Mouse (Mus musculus): ENCODE data around the gene Rps6ka5. TPM values are rescaled to one million over a fixed set of nuclear protein-coding genes. Genes with fewer than 3 reads are reported as not detected.

Gene Rps6ka5
- polyA plus RNA-seq, 1 experiment from 2014 or later = 4.8 TPM

- H3K4me1 ChIP-seq (ENCODE audit: control insufficient read depth, insufficient read depth, low read length) = no peaks in the 10 kb centered on the region
- no peak overlapping the region for H3K9ac ChIP-seq (ENCODE audit: low read depth, low read length)
- DNase-seq (ENCODE audit: low spot score) = peak; percentile 41
- no peak for ATAC-seq (ENCODE audit: low read depth)
- H3K9me3 ChIP-seq (ENCODE audit: control insufficient read depth, low read length) = no peaks in the 10 kb centered on the region
- H3K36me3 ChIP-seq (ENCODE audit: control insufficient read depth, insufficient read depth, low read length) = peaks cover 10% of the 10 kb centered on the region; the same call in 1 of the 2 replicates
- WGBS = 54% methylated on average over 2 of the region's 2 CpGs
- H3K4me2 ChIP-seq (ENCODE audit: low read depth, low read length) = no peak overlapping the region
- no peak overlapping the region for H3K4me3 ChIP-seq (ENCODE audit: low read depth, low read length)
- H3K27me3 ChIP-seq (replicated peaks; ENCODE audit: control insufficient read depth, insufficient read depth, low read length) = no peaks in the 10 kb centered on the region
- no peak overlapping the region for H3K27ac ChIP-seq (replicated peaks; ENCODE audit: low read depth, low read length)
Measured at GRCm38 (mm10) chr12:100578291-100578690, 148.5 kb downstream of the Rps6ka5 start.

- 83% methylated on average over 3 of the region's 3 CpGs for WGBS
- Histone ChIP-seq H3K4me1 (ENCODE audit: control insufficient read depth, insufficient read depth, low read length) (no peaks in the 10 kb centered on the region), H3K9ac (ENCODE audit: low read depth, low read length) (no peak overlapping the region), H3K4me2 (ENCODE audit: low read depth, low read length) (no peak overlapping the region), H3K4me3 (ENCODE audit: low read depth, low read length) (no peak overlapping the region), H3K27ac (replicated peaks; ENCODE audit: low read depth, low read length) (no peak overlapping the region), H3K36me3 (ENCODE audit: control insufficient read depth, insufficient read depth, low read length) (0 out of 2 replicates have a peak, but pooled peaks cover 11% of the 10 kb centered on the region), H3K9me3 (ENCODE audit: control insufficient read depth, low read length) (no peaks in the 10 kb centered on the region), H3K27me3 (replicated peaks; ENCODE audit: control insufficient read depth, insufficient read depth, low read length) (no peaks in the 10 kb centered on the region)
- DNase-seq (ENCODE audit: low spot score) (no peak), ATAC-seq (ENCODE audit: low read depth) (no peak)
Measured at GRCm38 (mm10) chr12:100575739-100576138, 151.0 kb downstream of the Rps6ka5 start.

DNA sequence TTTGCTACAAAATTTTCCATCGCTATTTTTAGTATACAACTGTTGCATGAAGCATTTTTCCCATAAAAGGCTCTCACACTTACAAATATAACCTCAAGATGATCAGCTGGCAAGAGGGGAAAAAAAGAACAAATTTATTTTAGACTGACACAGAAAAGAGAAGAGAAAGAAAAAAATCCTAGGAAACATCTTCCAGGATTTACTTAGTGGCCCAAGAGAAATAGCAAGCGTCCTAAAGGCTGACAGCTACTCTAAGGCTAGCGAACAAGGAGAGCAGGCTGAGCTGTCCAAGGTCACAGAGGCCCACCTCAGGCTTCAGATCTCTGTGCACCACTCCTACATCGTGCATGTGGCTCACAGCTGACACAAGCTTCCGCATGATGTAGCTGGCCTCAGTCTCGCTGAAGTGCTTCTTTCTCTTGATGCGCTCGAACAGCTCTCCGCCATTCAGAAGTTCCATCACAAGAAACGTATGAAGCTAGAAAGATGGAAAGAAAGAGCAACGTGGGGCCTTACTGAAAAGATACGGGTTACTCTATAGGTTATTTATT is 156.2 kb downstream of the Rps6ka5 start:
- H3K27me3 ChIP-seq (replicated peaks; ENCODE audit: control insufficient read depth, insufficient read depth, low read length) = no peaks in the 10 kb centered on the region

GRCm38 (mm10) chr12:100568831-100569230 is 158.0 kb downstream of the Rps6ka5 start:
- Histone ChIP-seq H3K9me3 (ENCODE audit: control insufficient read depth, low read length) (no peaks in the 10 kb centered on the region), H3K4me2 (ENCODE audit: low read depth, low read length) (no peak overlapping the region), H3K9ac (ENCODE audit: low read depth, low read length) (no peak overlapping the region), H3K4me1 (ENCODE audit: control insufficient read depth, insufficient read depth, low read length) (no peaks in the 10 kb centered on the region), H3K27me3 (replicated peaks; ENCODE audit: control insufficient read depth, insufficient read depth, low read length) (no peaks in the 10 kb centered on the region), H3K36me3 (ENCODE audit: control insufficient read depth, insufficient read depth, low read length) (0 out of 2 replicates have a peak, but pooled peaks cover 15% of the 10 kb centered on the region), H3K27ac (replicated peaks; ENCODE audit: low read depth, low read length) (no peak overlapping the region), H3K4me3 (ENCODE audit: low read depth, low read length) (no peak overlapping the region)
- ATAC-seq (ENCODE audit: low read depth) (no peak), DNase-seq (ENCODE audit: low spot score) (no peak)
- 87% methylated on average over 7 of the region's 7 CpGs for WGBS

More for the DNA sequence above, 156.2 kb downstream of the Rps6ka5 start:
- Histone ChIP-seq H3K4me1 (ENCODE audit: control insufficient read depth, insufficient read depth, low read length) (no peaks in the 10 kb centered on the region), H3K4me2 (ENCODE audit: low read depth, low read length) (no peak overlapping the region), H3K9me3 (ENCODE audit: control insufficient read depth, low read length) (no peaks in the 10 kb centered on the region), H3K27ac (replicated peaks; ENCODE audit: low read depth, low read length) (no peak overlapping the region), H3K9ac (ENCODE audit: low read depth, low read length) (0 out of 2 replicates have a peak overlapping the region, but pooled peaks have one; percentile 14), H3K4me3 (ENCODE audit: low read depth, low read length) (no peak overlapping the region), H3K36me3 (ENCODE audit: control insufficient read depth, insufficient read depth, low read length) (0 out of 2 replicates have a peak, but pooled peaks cover 12% of the 10 kb centered on the region)
- DNase-seq (ENCODE audit: low spot score) = no peak
- 76% methylated on average over 12 of the region's 12 CpGs for WGBS
- ATAC-seq (ENCODE audit: low read depth) = no peak

- no peak for DNase-seq (ENCODE audit: low spot score)
- Histone ChIP-seq H3K9ac (ENCODE audit: low read depth, low read length) (no peak overlapping the region), H3K27ac (replicated peaks; ENCODE audit: low read depth, low read length) (no peak overlapping the region), H3K4me2 (ENCODE audit: low read depth, low read length) (no peak overlapping the region), H3K4me1 (ENCODE audit: control insufficient read depth, insufficient read depth, low read length) (no peaks in the 10 kb centered on the region), H3K4me3 (ENCODE audit: low read depth, low read length) (no peak overlapping the region), H3K36me3 (ENCODE audit: control insufficient read depth, insufficient read depth, low read length) (0 out of 2 replicates have a peak, but pooled peaks cover 15% of the 10 kb centered on the region), H3K27me3 (replicated peaks; ENCODE audit: control insufficient read depth, insufficient read depth, low read length) (no peaks in the 10 kb centered on the region), H3K9me3 (ENCODE audit: control insufficient read depth, low read length) (no peaks in the 10 kb centered on the region)
- ATAC-seq (ENCODE audit: low read depth) = no peak
- 74% methylated on average over 6 of the region's 6 CpGs for WGBS
Measured at GRCm38 (mm10) chr12:100568105-100568504, 158.7 kb downstream of the Rps6ka5 start.

- WGBS = 78% methylated on average over 3 of the region's 3 CpGs
- H3K36me3 ChIP-seq (ENCODE audit: control insufficient read depth, insufficient read depth, low read length) = 0 out of 2 replicates have a peak, but pooled peaks cover 15% of the 10 kb centered on the region
- H3K27ac ChIP-seq (replicated peaks; ENCODE audit: low read depth, low read length) = no peak overlapping the region
- no peak for DNase-seq (ENCODE audit: low spot score)
- no peaks in the 10 kb centered on the region for H3K9me3 ChIP-seq (ENCODE audit: control insufficient read depth, low read length)
- no peak overlapping the region for H3K9ac ChIP-seq (ENCODE audit: low read depth, low read length)
- no peaks in the 10 kb centered on the region for H3K4me1 ChIP-seq (ENCODE audit: control insufficient read depth, insufficient read depth, low read length)
- H3K4me3 ChIP-seq (ENCODE audit: low read depth, low read length) = no peak overlapping the region
- no peak for ATAC-seq (ENCODE audit: low read depth)
- H3K4me2 ChIP-seq (ENCODE audit: low read depth, low read length) = no peak overlapping the region
- H3K27me3 ChIP-seq (replicated peaks; ENCODE audit: control insufficient read depth, insufficient read depth, low read length) = no peaks in the 10 kb centered on the region
Measured at GRCm38 (mm10) chr12:100567627-100568026, 159.2 kb downstream of the Rps6ka5 start.

GRCm38 (mm10) chr12:100553675-100554074 is 173.1 kb downstream of the Rps6ka5 start:
- H3K9me3 ChIP-seq (ENCODE audit: control insufficient read depth, low read length) = no peaks in the 10 kb centered on the region
- no peak overlapping the region for H3K4me2 ChIP-seq (ENCODE audit: low read depth, low read length)
- no peaks in the 10 kb centered on the region for H3K4me1 ChIP-seq (ENCODE audit: control insufficient read depth, insufficient read depth, low read length)
- H3K27me3 ChIP-seq (replicated peaks; ENCODE audit: control insufficient read depth, insufficient read depth, low read length) = no peaks in the 10 kb centered on the region
- whole genome bisulfite sequencing = 91% methylated on average over 6 of the region's 6 CpGs
- no peak for DNase-seq (ENCODE audit: low spot score)
- H3K4me3 ChIP-seq (ENCODE audit: low read depth, low read length) = no peak overlapping the region
- peaks cover 30% of the 10 kb centered on the region; the same call in 1 of the 2 replicates for H3K36me3 ChIP-seq (ENCODE audit: control insufficient read depth, insufficient read depth, low read length)
- no peak overlapping the region for H3K27ac ChIP-seq (replicated peaks; ENCODE audit: low read depth, low read length)
- ATAC-seq (ENCODE audit: low read depth) = no peak
- H3K9ac ChIP-seq (ENCODE audit: low read depth, low read length) = no peak overlapping the region

DNA sequence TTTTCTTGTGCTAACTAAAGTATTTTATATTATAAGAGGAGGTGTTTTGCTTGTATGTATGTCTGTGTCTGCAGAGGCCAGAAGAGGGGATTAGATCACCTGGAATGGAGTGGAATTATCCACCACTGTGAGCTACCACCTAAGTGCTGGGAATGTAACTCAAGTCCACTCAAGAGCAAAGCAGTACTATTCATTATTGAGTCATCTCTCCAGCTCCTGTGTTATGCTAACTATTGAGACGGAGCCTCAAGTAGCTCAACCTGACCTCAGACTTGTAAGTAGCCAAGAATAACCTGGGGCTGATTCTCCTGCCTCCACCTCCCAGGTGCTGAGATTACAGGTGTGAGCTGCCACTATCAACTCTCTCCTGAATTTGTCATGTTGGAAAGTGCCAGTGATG is 174.8 kb downstream of the Rps6ka5 start:
- Histone ChIP-seq H3K27ac (replicated peaks; ENCODE audit: low read depth, low read length) (no peak overlapping the region), H3K9me3 (ENCODE audit: control insufficient read depth, low read length) (no peaks in the 10 kb centered on the region), H3K36me3 (ENCODE audit: control insufficient read depth, insufficient read depth, low read length) (peaks cover 25% of the 10 kb centered on the region; the same call in 1 of the 2 replicates), H3K27me3 (replicated peaks; ENCODE audit: control insufficient read depth, insufficient read depth, low read length) (no peaks in the 10 kb centered on the region), H3K4me2 (ENCODE audit: low read depth, low read length) (no peak overlapping the region), H3K9ac (ENCODE audit: low read depth, low read length) (no peak overlapping the region), H3K4me3 (ENCODE audit: low read depth, low read length) (no peak overlapping the region), H3K4me1 (ENCODE audit: control insufficient read depth, insufficient read depth, low read length) (no peaks in the 10 kb centered on the region)
- WGBS = 89% methylated on average over 1 of the region's 1 CpGs
- ATAC-seq (ENCODE audit: low read depth) (no peak), DNase-seq (ENCODE audit: low spot score) (no peak)

DNA sequence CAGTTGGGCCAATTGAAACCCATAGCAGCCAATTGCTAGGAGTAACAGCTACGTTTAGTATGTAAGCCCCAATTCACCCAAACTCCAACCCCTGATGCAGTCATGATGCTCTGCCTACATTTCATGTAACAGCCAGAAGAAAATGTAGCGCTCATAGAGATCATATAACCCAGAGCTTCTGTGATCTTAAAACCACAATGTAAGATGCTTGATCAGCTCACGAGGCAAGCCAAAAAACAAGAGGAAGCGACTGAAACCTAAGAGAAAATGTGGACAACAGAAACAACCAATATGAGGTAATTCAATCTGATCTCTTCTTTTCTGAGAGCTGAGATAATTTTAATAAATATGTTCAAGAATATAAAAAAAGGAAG is 182.6 kb downstream of the Rps6ka5 start:
- WGBS = 68% methylated on average over 4 of the region's 4 CpGs
- H3K9me3 ChIP-seq (ENCODE audit: control insufficient read depth, low read length) = no peaks in the 10 kb centered on the region
- DNase-seq (ENCODE audit: low spot score) (no peak), ATAC-seq (ENCODE audit: low read depth) (no peak)
- H3K4me2 ChIP-seq (ENCODE audit: low read depth, low read length) = no peak overlapping the region
- no peak overlapping the region for H3K9ac ChIP-seq (ENCODE audit: low read depth, low read length)
- no peak overlapping the region for H3K27ac ChIP-seq (replicated peaks; ENCODE audit: low read depth, low read length)
- no peaks in the 10 kb centered on the region for H3K4me1 ChIP-seq (ENCODE audit: control insufficient read depth, insufficient read depth, low read length)
- H3K27me3 ChIP-seq (replicated peaks; ENCODE audit: control insufficient read depth, insufficient read depth, low read length) = no peaks in the 10 kb centered on the region
- 0 out of 2 replicates have a peak, but pooled peaks cover 5% of the 10 kb centered on the region for H3K36me3 ChIP-seq (ENCODE audit: control insufficient read depth, insufficient read depth, low read length)
- no peak overlapping the region for H3K4me3 ChIP-seq (ENCODE audit: low read depth, low read length)

Measured in embryonic facial prominence, embryonic 14.5 days (tissue).